Mouse (Mus musculus) cerebellum, postnatal 14 days (tissue): ENCODE measurements at regions not wholly inside any gene's neighbourhood (a gene's known extent, or its start where the extent isn't known, plus 50 kb on each side); places are given as distances from the start of the nearest gene placed in this dataset.
A peak's percentile ranks its signal among the peaks of the same experiment; 100 is the strongest.
"Not testable (repeated sequence)": the region's sequence is repeated elsewhere in the genome, so short reads cannot be mapped to it uniquely, and the experiment has no call there.

Experiments used
- DNase-seq, 2 experiments: peaks; one replicate each; pipeline ENCODE4 v3.0.0; 2021; ENCODE audit warnings: mixed read lengths in 2 of 2

DNA sequence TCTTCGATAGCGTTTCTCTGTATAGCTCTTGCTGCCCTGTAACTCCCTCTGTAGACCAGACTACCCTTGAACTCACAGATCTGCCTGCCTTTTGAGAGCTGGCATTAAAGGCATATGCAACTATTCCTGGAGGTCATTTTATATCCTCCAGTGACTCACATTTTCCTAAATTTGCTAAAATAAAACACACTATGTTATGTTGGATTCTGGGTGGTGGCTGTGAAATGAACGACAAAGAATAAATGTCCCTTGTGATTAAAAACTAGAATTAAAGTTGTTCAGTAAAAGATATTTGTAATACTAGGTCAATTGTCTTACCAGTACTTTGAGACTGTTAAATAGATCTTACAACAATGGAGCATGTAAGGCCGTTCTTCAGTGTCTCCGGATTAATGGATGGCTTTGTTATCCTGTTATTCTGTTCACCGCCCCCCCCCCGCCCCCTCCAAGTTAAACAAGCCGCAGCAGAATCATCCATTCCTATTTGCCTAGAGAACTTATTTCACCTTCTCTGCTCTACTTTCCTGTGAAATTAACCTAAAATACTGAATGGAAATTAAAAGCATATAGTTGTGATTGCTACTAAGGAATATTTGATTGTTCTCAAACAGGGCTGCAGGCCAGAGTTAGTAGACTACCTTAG is 240.4 kb downstream of the Mef2c start:
- DNase-seq, result peak in 1 of 2 experiments; percentile 40

DNA sequence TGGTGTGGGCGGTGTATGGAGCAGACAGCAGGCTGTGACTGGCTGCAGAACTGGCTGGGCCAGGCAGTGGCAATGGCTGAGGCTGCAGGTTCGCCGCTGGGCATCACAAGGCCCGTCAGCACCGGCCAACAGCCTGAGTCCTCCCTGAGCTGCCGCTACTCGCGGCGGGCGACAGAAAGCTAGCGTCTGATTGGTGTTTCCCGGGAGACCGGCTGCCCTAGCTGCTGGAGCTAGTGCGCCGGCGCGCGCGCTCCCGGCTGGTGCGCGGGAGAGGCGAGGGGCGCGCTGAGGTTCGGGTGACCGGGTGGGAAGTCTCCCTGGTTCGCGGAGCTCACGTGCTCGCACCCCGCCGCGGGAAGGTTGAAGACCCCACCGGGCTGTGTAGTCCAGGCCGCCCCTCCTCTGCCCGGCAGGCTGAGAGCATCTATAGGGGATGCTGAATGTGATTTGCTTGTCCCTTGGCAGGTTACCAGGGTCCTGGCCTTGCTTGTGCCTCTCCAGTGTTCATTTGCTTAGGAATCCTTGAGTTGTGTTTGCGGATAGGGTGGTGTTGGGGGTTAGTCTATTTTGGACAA is 241.2 kb downstream of the Mef2c start:
- peak; percentile 95 to 97 for DNase-seq

DNA sequence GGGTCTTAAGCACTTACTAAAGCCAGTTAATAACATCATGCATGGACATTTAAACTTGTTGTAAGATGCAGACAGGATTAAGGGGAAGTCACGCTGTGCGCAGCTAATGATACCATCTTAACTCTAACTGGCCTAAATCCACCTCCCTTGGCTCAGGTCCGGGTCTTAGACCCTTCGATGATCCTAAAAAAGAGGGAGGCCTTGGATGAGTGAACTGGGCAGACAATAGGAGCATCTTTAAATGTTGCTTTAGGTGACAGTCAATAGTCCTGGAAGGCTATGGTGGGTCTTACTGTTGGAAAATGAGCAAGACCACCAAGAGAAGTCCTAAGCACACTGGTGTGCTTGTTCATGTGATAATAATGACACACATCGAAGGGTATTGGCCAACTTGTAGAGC is 242.1 kb downstream of the Mef2c start:
- peak; percentile 59 to 60 for DNase-seq

DNA sequence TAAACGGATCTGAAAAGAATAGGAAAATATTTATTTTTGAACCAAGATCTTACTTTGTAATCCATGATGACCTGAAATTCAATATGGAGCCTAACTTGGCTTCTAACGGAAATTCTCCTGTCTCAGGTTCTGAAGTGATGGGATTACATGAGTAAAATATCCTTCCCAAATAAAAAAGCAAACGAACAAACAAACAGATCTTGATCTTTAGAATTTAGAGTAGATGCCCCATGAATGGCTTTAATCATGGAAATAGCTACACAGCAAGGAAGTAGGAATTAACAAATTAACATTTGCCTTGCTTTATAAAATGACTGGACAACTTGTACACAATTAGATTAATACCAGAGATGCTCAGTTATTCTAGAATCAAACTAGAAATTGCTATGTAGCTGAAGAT is 243.8 kb downstream of the Mef2c start:
- no peak for DNase-seq

DNA sequence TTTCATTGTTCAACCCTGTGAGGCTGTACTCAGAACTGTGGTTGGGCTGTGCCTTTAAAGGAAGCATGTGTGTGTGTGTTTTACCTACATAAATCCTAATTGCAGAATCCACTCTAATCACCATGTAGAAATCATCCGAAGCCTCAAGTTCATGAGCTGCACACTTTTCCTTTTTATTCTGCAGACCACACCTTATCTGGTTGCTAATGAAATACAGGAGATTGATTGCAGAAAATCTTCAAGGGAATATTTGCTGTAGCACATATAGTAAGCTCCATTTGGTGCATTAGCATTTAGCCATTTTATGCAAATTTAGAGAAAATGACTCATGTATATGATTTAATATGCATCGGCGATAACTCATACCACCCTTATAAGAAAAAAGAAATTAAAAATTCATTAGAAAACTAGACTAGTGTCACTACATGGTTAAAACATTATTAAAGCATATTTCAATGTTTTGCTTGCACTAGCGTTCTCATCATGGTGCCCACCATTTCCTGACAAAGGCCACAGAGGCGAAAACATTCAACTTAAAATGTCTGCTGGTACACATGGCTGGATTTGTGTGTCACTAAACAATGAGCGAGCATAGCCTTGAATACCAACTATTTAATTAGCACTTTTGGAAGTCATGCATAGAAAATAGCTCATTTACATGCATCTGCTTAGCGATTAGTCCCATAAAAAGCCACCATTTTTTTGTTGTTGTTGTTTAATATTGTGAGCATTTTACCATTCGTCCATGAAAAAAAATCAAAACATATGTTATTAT is 245.7 kb downstream of the Mef2c start:
- DNase-seq, result no peak

DNA sequence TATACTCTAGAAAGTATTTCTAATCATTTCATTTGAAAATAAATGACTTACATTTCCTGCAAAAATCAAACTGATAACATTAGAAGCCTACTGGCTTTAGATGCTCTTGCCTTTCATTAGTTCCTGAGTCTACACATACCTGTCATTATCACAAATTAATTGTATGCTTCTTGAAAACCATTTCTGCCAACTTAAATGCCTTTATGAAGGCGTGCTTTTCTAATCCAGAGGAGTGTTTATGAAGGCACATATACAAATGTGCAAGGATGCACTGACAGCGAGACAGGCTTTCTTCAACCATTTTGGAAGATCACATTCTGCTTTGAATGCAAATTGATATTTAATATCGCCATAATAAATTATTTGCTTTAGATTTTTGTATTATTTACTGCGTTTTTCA is 246.6 kb downstream of the Mef2c start:
- no peak for DNase-seq

DNA sequence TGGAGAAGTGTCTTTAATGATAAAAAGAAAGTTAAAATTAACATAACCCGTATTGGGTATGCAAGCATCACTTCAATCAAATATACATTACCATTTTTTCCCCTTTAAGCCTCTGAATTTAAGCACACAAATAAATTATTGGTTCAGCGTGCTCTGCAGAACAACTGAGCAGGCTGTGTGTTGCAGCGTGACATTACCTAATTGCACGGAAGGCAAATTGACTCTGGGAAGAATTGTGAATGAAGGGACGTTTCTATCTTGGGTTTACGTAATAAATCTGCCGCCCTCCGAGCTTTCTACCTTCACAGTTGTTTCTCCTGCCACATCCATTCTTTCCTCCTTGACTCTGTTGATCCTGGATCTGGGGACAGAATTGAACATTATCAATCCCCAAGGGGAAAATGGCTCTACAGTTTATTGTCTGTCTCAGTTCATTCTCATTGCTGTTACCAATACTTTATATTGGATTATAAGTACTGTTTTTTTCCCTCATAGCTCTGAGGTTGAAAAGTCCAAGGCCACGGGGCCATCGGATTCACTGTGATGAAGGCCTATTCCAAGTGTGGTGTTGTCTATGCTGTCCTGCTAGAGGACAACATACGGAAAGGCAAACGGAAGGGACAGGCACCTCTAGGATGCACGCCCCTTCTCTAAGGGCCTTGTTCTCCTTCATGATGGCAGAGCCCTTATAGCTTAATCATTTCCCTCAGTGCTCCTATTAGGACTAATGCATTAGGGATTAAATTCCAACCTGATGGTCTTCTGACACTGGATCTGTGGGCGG is 256.7 kb downstream of the Mef2c start:
- no peak for DNase-seq

DNA sequence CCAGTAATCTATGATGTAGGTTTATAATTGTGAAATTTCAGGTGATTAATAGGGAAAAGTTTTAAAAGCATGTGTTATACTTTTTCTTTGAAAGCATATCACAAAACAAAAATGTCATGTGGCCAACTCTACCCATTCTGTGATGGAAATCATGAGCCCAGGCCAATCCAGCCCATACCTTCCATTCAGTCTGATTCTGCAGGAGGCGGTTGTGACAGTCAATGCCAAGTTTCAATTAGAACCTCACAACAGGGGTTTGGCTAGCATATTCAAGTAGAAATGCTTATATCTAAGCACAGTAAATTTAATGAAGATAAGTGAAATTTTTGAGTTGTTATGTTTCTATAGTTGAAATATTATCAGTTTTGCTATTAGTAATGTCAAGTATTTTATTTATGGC is 258.6 kb downstream of the Mef2c start:
- DNase-seq, result peak in 1 of 2 experiments; percentile 45

DNA sequence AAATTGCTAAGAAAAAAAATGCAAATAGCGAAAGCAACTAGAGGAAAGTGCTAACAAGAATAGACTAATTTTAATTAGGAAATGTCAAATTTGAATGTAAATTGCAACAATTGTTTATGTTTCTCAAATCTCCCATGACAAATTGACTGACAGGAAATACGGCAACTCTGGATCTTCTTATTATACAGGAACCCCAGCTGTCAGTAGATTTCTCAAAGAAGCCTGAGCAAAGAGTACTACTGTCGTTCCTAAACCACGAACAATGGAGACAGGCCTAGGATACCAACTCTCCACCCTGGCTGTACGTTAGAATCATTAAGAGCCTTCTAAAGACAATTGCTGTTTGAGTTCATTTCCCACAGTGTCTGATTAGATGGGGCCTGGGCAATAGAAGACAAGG is 259.5 kb downstream of the Mef2c start:
- DNase-seq, result not testable (repeated sequence)

DNA sequence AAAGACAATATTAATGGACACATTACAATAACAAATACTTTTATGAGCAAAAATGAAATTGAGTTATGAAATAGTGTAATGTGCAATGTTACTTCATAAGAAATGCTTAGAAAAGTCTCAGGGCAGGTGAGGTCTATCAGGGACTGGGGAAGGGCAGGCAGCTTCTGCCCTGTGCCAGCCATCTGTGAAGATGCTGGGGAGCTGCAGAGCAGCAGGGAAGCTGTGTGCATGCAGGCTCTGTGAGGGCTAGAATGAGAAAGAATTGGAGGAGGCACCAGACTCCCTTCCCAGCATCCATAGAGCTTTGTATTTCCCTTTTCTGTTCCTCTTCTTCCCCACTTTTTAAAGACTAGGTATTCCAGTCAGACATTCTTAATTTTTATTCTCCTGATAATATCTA is 281.8 kb downstream of the Mef2c start:
- DNase-seq, result peak; percentile 42 to 62

DNA sequence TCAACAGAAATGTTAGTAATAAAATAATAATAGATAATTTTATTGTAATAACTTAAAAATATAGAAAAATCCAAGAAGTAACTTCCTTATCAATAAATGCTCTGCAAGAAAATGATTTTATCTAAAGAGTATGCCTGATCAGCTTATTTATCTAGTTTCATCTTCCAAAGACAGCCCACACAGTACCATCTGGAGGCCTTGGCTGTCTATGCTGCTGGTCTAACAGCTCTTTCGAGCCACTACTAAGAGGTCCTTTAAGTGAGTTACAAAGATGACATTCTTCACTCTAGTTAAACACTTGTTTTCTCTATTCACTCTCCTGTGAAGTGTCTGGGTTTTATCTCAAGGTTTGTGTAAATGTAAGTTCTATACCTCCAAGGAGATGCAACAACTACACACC is 305.7 kb downstream of the Mef2c start:
- DNase-seq, result peak; percentile 15 to 32

DNA sequence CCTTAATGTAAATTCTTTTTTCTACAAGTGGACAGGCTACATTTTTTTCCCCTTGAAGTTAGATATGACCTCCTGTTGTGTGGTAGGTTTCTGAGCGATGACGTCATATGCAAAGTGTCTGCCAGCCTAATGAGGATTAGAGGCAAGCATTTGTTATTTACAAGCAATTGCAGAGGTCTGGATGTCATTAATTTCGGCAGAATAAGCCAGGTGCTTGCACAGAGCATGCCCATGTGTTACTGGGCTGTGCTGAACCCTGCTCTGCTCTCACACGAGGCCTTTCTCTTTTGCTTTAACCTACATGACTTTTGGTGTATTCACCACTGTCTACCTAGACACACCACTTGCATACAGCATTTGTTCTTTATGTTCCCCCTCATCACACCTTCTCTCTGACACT is 316.5 kb downstream of the Mef2c start:
- DNase-seq, result peak in 1 of 2 experiments; percentile 9

DNA sequence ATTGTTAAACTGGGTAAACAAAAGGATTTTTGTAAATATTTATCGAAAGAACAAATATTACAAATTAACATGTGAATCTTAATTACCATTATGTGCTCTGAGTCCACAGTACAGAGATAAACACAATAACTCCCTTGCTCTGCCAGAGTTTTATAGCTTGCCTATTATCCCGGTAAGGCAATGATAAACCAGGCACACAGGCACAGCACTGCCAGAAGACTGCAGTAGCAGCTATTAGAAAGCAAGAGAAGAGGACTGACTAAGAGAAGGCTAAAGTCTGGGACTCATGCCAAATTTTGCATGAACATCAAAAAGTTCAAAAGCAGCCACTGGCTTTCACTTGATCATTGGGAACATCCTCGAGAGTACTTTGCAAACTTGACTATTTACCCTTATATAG is 316.9 kb downstream of the Mef2c start:
- no peak for DNase-seq

DNA sequence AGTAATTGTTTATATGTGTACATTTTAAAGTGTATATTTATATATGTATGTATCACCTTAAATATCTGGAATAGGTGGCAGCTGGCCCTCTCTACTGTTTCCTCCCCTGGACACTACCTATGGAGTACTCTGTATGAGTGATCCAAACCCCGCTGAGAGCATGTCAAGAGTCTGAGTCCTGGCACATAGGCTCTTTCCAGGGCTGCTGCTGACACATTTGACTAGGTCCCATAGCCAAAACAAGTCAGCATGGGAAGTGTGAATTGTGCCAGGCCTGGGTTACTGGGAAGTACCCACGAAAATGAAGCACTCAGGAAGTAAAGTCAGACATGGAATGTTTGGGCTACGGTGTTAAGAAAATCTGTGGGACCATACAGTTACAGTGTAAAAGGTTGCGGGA is 321.1 kb downstream of the Mef2c start:
- peak; percentile 24 to 55 for DNase-seq

DNA sequence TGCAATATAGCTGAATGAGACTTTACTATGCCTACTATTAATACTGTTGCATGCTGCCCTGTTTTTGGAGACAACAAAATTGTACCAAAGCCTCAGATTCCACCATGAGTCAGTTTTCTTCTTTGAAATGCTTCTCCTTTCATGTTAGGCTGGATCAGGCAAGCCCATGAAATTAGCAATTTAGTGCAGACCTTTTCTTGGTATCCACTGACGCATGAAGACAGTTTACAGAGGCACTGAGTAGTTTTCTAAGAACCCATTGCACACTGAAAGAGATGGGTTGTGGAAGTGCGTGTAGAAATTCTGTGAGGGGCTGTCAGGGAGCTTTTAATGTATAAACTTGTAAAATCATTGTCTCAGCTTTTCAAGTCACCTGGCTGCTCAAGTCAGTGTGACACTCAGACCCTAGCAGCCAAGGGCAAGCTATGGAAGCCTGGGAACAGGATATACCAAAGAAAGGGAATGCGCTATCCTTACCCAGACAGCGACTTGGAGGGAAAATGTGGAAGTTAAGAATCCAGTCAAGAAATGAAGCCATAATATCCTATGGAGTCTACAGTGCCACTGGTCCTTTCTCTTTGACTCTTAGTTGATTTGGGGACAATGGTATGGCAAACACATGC is 323.1 kb downstream of the Mef2c start:
- no peak for DNase-seq

DNA sequence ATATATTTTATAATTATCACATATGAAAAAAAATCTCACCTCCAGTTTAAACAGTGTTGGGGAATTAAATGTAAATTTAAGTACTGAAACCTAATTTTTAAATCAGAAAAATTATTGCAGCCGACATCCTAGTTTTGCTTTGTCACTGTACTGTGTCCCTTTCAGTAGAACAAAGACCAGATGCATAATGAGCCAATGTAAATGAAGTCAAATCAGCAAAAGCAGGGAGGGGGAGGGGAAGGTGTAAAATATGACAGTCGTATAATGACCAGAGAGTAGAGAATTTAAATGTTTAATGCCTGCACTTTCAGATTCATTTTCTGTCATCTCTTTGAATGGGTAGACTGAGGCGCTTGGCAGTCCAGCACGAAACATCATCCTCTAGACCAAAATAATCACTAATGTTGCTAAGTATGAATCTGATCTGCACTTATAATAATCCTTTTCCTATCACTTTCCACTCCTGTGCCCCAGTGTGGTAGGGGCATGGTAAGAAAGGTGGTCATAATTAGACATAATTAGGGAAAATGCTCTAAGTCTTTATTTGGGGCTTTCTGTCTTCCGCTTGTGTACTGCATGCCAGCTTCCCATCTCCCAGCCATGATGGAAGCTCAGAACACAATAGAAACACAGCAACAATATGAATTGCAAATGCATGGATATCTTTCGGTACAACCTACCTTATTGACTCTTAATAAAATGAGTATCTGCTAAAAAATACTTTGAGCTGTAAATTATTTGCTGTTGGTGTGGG is 356.0 kb upstream of the Tmem161b start:
- DNase-seq, result peak; percentile 40 to 69

DNA sequence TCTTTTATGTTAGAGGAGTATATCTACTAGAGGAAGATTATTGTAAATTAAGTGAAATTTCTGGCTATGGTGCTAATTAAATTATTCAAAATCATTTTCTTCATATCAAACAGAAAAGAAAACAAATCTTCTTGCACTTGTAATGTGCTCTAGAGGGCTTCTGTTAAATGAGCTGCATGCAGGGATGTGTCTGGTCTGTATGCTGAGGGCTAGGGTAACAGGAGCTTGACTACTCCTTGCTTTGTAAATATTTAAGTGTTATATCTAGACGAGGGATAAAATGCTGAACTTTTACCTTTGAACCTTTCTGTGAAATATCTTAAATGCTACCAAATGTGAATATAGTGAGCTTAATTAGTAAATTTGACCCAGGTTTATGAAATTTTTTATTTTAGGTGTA is 354.9 kb upstream of the Tmem161b start:
- DNase-seq, result peak in 1 of 2 experiments; percentile 48

DNA sequence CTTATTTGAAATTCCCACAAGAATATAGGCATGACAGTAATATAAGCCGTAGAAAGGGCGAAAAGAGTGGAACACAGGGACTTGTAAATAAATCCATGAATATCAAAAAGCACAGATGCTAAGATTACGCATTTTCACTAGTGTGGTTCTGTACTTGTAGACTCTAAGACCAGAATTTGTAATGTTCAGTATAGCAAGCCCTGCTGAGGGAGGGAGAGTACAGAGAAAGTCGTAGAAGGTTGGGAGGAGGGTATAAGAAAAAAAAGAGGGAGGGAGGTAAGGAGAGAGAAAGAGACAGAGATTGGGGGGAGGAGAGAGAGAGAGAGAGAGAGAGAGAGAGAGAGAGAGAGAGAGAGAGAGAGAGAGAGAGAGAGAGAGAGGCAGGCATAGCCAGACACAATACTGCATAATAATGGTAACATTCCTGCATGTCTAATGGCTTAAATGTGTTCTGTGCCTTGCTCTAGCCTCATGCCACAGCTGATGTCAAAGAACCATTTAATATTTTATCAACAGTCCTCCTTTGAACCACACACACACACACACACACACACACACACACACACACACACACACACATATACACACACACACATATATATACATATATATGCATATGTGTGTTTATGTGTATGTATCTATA is 354.1 kb upstream of the Tmem161b start:
- DNase-seq, result peak; percentile 31 to 61

DNA sequence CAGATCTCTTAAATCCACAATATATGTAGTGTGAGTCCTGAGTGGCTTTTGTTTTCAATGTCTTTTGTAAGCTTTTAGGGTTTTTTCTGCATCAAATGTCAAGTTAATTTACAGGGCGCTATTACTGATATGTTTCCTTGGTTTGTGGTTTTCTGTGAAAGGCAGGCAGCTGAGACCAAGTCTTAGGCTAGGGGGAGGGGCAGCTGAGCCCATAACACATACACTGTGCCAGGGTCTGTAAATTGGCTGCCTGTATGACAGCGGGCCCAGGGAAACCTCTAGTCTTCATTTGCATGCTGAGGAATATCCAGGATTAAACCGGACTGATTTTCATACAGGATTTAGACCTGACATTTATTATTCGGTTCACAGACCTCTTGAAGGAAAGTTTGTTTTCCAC is 353.2 kb upstream of the Tmem161b start:
- peak; percentile 90 for DNase-seq

DNA sequence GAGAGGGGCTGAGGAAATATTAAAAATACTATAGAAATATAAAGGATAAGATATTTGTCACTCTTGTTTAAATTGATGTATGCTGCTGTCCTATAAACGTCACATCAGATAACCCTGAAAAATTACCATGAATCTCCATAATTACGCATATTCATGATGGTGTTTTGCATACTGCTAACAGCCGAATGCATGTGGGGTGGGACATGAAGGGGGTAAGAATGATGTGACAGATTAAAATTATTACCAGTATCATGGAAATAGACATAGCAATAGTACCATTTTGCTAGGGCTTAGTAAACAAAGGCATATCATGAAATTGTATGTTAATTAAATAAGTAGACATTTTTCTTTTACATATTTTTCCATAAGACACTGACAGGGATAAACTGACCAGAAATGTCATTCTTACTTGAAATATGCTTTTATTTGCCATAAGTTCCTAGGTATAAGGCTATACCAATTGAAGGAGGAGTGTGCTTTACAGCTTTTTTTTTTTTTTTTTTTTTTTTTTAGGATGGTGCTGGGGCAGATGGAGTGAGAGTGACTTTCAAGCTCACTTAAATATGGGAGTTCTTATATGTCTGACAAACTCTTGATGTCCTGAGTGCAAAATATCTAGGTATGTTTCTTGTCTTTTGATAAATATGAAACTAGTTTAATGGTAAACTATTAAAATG is 349.8 kb upstream of the Tmem161b start:
- peak in 1 of 2 experiments; percentile 30 for DNase-seq

DNA sequence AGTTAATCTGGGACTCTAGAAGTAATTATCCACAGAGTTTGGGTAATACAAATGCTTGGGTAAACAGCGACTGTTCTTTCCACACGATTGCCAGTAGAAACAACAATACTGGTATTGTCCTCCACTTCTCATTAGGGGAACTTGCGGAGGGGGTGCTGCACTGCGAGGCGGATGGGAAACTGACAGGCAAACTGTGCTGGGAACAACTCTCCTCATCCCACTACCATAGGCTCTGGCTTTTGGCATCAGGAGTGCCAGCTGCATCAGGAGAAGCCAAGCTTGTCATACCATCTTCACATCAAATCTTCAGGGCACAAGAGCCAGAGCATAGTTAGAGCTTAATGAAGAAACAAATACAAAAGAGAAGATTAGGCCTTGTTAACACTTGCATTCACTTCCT is 349.2 kb upstream of the Tmem161b start:
- DNase-seq, result peak; percentile 62 to 72
